Mouse (Mus musculus) lung, postnatal 0 days (tissue): Measurements from ENCODE around the gene Tmem28. TPM values are rescaled to one million over a fixed set of nuclear protein-coding genes. Genes with fewer than 3 reads are reported as not detected.
A peak's percentile ranks its signal among the peaks of the same experiment; 100 is the strongest.

Experiments
- ATAC-seq: fragments of 200-750 bp; cut with Nextera tagmentation; 2 replicates; pipeline ENCODE4 v1.8.0; 2017; ENCODE audit warnings: moderate library complexity
- DNase-seq: peaks from one replicate; pipeline ENCODE4 v3.0.0-alpha.2; 2016; ENCODE audit warnings: low spot score
- H3K27ac ChIP-seq: fragments of 300-500 bp; sonication (generic); 2 replicates; pipeline ENCODE4 v1.5.1; 2014; ENCODE audit warnings: antibody characterized with exemption, mild to moderate bottlenecking, low read length, mixed read lengths
- H3K27me3 ChIP-seq: fragments of 300-500 bp; sonication (generic); replicated peaks from 2 replicates; pipeline ENCODE4 v1.6.1; 2014; ENCODE audit warnings: low read length, mixed read lengths; ENCODE audit not compliant: insufficient read depth
- H3K36me3 ChIP-seq: fragments of 300-500 bp; sonication (generic); 2 replicates; pipeline ENCODE4 v1.6.1; 2014; ENCODE audit warnings: low read length, mixed read lengths; ENCODE audit not compliant: insufficient read depth
- H3K4me1 ChIP-seq: fragments of 300-500 bp; sonication (generic); 2 replicates; pipeline ENCODE4 v1.6.1; 2014; ENCODE audit warnings: antibody characterized with exemption, low read depth, low read length, mixed read lengths; ENCODE audit not compliant: insufficient read depth
- H3K4me2 ChIP-seq: fragments of 300-500 bp; sonication (generic); replicated peaks from 2 replicates; pipeline ENCODE4 v1.6.1; 2014; ENCODE audit warnings: low read depth, mild to moderate bottlenecking, low read length, moderate library complexity, mixed read lengths
- H3K4me3 ChIP-seq: fragments of 300-500 bp; sonication (generic); 2 replicates; pipeline ENCODE4 v1.5.1; 2014; ENCODE audit warnings: low read depth, low read length
- H3K9ac ChIP-seq: fragments of 300-500 bp; sonication (generic); replicated peaks from 2 replicates; pipeline ENCODE4 v1.6.1; 2014; ENCODE audit warnings: low read depth, mild to moderate bottlenecking
- H3K9me3 ChIP-seq: fragments of 300-500 bp; sonication (generic); 2 replicates; pipeline ENCODE4 v1.6.1; 2016; ENCODE audit warnings: low read length, mixed read lengths
- CTCF ChIP-seq: IDR thresholded peaks from 2 replicates; pipeline ENCODE4 v1.5.1; 2016; ENCODE audit warnings: antibody characterized with exemption, mild to moderate bottlenecking
- EP300 ChIP-seq: IDR thresholded peaks from 2 replicates; pipeline ENCODE4 v1.6.1; 2016; ENCODE audit warnings: antibody characterized with exemption, mild to moderate bottlenecking, control low read depth
- WGBS: fragments of 180-500 bp; shearing (Covaris S2); extraction: QIAGEN DNeasy Blood & Tissue Kit; methylation state at CpG from one replicate; pipeline ENCODE4 v1.1.7; 2014; 5-methylcytosine and 5-hydroxymethylcytosine counted together
- polyA plus RNA-seq: library from polyadenylated mRNA; unstranded; fragments of >200 nt; fragmentation: Nextera tagmentation; extraction: Ambion mirVana; gene quantifications from 2 replicates; pipeline ENCODE4 v1.2.1, GENCODE M21; 2015

The Tmem28 gene
- polyA plus RNA-seq, 1 experiment from 2014 or later: 0.02 TPM

DNA sequence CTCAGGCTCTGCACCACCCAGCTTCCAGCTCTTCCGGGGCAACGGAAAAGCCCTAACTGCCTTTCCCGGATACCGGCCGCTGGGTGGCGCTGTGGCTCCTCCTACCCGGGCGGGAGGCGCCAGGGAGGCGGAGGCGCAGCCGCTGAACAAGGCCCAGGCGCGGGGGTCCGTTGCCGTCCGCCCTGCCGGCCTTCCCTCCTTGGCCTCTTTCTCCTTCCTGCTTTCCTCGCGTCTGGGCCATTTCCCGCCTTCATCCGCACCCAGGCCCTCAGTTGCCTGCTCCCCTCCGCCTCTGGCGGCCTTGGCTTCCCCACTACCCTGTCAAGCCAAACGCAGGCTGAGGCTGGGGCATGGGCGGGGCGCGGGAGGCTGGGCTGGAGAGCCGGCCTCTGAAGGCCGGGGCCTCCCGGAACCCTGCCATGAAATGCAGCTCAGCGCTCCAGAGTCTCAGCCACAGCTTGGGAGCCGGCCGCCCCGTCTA, 32.5 kb downstream of the Tmem28 start:
- peak overlapping the region; percentile 34 for H3K4me3 ChIP-seq
- H3K27ac ChIP-seq: peak overlapping the region; percentile 43; the same call in 1 of the 2 replicates
- WGBS: 8% methylated on average over 19 of the region's 35 CpGs
- ATAC-seq: peak; percentile 92
- H3K27me3 ChIP-seq: no peaks in the 10 kb centered on the region
- H3K4me1 ChIP-seq: no peaks in the 10 kb centered on the region
- peak; percentile 76 for TF ChIP-seq CTCF
- no peak for TF ChIP-seq EP300
- H3K9ac ChIP-seq: 0 out of 2 replicates have a peak overlapping the region, but pooled peaks have one; percentile 23
- H3K36me3 ChIP-seq: no peaks in the 10 kb centered on the region
- H3K9me3 ChIP-seq: no peaks in the 10 kb centered on the region
- DNase-seq: peak; percentile 72
- H3K4me2 ChIP-seq: peak overlapping the region; percentile 53

DNA sequence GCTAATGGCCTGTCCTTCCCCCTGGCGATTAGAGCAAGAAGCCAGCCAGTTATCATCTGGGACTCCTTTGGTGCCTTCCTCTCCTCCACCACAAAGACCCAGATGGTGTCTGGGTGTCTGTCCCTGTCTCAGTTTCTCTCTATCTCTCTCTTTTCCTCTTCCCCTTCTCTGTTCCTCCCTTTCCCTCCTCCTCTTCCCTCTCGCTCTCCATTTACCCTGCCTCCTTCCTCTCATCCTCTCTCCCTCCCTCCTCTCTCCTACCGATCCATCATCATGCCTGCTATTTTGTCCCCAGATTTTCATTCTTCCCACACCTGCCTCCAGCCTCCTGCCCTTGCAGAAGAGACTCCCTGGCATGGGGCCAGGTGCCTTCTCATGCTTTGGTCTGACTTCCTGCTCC, 33.0 kb downstream of the Tmem28 start:
- Histone ChIP-seq H3K36me3 (no peaks in the 10 kb centered on the region), H3K9me3 (no peaks in the 10 kb centered on the region), H3K4me3 (no peak overlapping the region), H3K27me3 (no peaks in the 10 kb centered on the region), H3K4me1 (no peaks in the 10 kb centered on the region), H3K9ac (no peak overlapping the region), H3K27ac (no peak overlapping the region), H3K4me2 (peak overlapping the region; percentile 53)
- ATAC-seq (no peak), DNase-seq (no peak)
- no peak for TF ChIP-seq CTCF
- TF ChIP-seq EP300: no peak
- 49% methylated on average over 3 of the region's 3 CpGs for WGBS

DNA sequence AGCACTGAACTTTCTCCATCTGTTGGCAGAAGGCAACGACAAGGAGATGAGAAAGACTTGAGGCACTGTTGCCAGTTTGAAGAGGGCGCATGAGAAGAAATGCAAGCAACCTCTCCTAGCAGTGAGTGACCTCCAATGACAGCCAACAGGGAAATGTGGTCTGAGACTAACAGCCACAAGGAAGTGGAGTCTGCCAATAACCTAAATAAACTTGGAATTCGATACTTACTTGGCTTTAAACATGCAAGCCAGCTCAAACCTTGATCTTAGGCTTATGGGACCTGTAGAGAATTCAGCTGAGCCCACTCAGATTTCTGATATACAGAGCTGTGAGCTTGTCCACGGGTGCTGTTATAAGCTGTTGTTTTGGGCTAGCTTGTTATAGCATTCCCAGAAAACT, 51.4 kb downstream of the Tmem28 start:
- Histone ChIP-seq H3K27ac (no peak overlapping the region), H3K9me3 (no peaks in the 10 kb centered on the region), H3K36me3 (no peaks in the 10 kb centered on the region), H3K27me3 (no peaks in the 10 kb centered on the region), H3K4me3 (no peak overlapping the region), H3K9ac (no peak overlapping the region), H3K4me1 (no peaks in the 10 kb centered on the region), H3K4me2 (no peak overlapping the region)
- no peak for DNase-seq
- ATAC-seq: no peak
- WGBS: 35% methylated on average over 4 of the region's 4 CpGs
- no peak for TF ChIP-seq EP300
- TF ChIP-seq CTCF: no peak

DNA sequence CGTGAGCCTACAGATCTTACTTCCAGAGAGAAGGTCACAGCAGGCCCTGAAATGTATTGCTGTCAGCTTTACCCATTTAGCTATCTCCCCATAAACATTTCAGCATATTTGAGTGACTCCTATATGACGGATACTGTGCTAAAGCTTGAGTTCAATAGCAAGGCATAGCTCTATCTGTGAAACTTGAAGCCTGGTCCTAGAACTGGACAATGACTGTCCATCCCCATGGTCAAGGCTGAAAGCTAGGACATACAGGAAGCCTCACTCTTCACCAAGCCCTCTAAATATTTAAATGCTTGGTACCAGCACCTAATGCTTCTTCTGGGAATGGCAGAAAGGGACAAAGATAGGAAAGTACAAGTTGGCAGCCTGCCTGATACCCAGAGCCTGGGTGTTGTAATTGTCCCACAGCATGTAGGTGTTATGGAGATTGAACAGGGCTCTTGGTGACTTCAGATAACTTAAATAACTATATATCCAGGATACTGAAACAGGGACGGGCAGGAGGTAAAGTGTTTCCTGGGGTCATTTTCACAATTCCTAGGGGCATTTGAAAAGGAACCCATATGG, 51.9 kb downstream of the Tmem28 start:
- H3K36me3 ChIP-seq: no peaks in the 10 kb centered on the region
- H3K4me1 ChIP-seq: no peaks in the 10 kb centered on the region
- no peak overlapping the region for H3K9ac ChIP-seq
- TF ChIP-seq EP300 (no peak), CTCF (no peak)
- no peak overlapping the region for H3K4me3 ChIP-seq
- H3K9me3 ChIP-seq: no peaks in the 10 kb centered on the region
- no peak overlapping the region for H3K4me2 ChIP-seq
- no peak overlapping the region for H3K27ac ChIP-seq
- ATAC-seq (no peak), DNase-seq (peak; percentile 9)
- H3K27me3 ChIP-seq: no peaks in the 10 kb centered on the region
- 52% methylated on average over 3 of the region's 3 CpGs for WGBS

DNA sequence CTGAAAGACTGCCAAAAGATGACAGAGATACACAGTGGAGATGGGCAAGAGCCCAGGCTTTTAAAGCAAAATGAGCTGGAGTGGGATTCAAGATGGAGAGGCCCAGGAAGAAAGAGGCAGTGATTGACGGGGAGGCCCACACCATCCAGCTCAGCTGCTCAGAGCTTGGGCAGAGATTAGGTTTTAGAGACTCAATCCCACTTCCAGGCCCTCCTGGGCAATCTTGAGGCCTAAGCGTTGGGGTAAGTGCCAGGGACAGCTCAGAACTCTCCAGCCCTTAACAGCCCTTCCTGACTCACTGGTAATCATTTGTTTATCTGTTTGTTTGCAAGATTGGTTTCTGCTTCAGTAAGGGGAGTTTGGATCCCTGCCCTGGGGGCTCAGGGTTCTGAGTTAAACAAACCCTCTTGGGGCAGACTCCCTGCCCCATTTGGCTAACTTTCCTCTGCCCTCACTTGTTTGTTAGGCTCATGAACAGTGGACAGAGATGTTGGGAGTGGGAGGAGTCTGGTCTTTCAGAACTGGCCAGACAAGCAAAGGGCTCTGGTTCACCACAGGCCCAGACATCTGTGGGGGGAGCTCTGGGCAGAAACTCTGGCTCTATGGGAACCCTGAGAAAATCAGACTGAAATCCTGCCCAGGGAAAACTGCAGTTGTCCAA, 52.6 kb downstream of the Tmem28 start:
- WGBS: 65% methylated on average over 2 of the region's 2 CpGs
- H3K4me3 ChIP-seq: no peak overlapping the region
- no peak overlapping the region for H3K9ac ChIP-seq
- ATAC-seq (no peak), DNase-seq (no peak)
- no peaks in the 10 kb centered on the region for H3K27me3 ChIP-seq
- H3K4me2 ChIP-seq: no peak overlapping the region
- no peak overlapping the region for H3K27ac ChIP-seq
- no peaks in the 10 kb centered on the region for H3K4me1 ChIP-seq
- H3K9me3 ChIP-seq: no peaks in the 10 kb centered on the region
- TF ChIP-seq EP300 (no peak), CTCF (no peak)
- no peaks in the 10 kb centered on the region for H3K36me3 ChIP-seq

DNA sequence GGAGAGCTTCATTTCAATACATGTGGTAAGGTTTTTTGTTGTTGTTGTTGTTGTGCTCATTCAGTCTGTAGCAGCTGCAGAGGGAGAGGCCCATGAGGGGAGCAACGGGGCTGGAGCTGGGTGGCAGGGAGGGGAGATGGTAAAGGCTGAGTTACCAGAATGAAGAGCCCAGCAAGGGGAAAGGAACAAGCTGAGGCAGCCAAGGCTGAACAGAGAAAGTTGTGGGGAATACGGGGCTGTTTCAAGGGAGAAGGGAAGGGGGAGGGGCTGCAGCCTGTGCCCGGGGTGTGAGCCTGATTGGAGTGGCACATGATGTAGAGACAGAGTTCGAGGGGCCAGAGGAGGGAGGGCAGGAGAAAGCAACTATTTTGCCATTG, 53.1 kb downstream of the Tmem28 start:
- TF ChIP-seq CTCF: no peak
- TF ChIP-seq EP300: no peak
- no peak overlapping the region for H3K27ac ChIP-seq
- peak; percentile 47; the same call in 1 of the 2 replicates for ATAC-seq

More for the DNA sequence above, 53.1 kb downstream of the Tmem28 start:
- H3K4me3 ChIP-seq: no peak overlapping the region
- no peaks in the 10 kb centered on the region for H3K27me3 ChIP-seq
- no peaks in the 10 kb centered on the region for H3K4me1 ChIP-seq
- WGBS: 14% methylated on average over 4 of the region's 4 CpGs
- H3K36me3 ChIP-seq: no peaks in the 10 kb centered on the region
- no peaks in the 10 kb centered on the region for H3K9me3 ChIP-seq
- H3K4me2 ChIP-seq: no peak overlapping the region
- H3K9ac ChIP-seq: no peak overlapping the region
- peak; percentile 11 for DNase-seq
